Mouse (Mus musculus): ENCODE results near the gene Tmem11. TPM values are rescaled to one million over a fixed set of nuclear protein-coding genes. Genes with fewer than 3 reads are reported as not detected.
A peak's percentile ranks its signal among the peaks of the same experiment; 100 is the strongest.
"Not testable (repeated sequence)": the region's sequence is repeated elsewhere in the genome, so short reads cannot be mapped to it uniquely, and the experiment has no call there.

Gene Tmem11
- polyA plus RNA-seq, 1 experiment: 46.6 TPM

DNA sequence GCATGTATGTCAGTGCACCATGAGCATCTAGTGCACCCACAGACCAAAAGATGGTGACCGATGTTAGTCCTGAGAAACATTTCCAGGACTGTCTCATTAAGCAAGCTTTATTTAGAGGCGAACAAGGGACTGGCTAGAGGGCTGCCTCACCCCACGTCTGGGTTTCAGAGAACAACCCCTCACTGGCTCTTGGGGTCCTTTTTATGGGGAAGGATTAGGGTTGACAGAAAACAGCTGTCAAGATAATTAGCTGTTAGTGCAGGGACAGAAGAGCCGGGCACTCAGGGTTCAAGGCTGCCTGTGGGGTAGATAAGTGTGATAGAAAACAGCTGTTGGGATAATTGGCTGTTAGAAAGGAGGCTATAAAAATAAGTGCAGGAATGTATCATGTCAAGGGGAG lies 16.8 kb upstream of the Tmem11 start:
- no peaks in the 10 kb centered on the region for H3K4me1 ChIP-seq (ENCODE audit: control insufficient read depth, insufficient read depth, low read length)
- no peak overlapping the region for H3K4me3 ChIP-seq (ENCODE audit: low read depth, low read length)
- H3K27me3 ChIP-seq (ENCODE audit: control insufficient read depth, insufficient read depth, low read length, poor library complexity, severe bottlenecking): no peaks in the 10 kb centered on the region
- TF ChIP-seq POLR2A (IDR thresholded peaks at IDR 0.05; ENCODE audit: insufficient read depth, low read length) (no peak), CTCF (IDR thresholded peaks at IDR 0.05; ENCODE audit: low read depth, low read length) (no peak), EP300 (IDR thresholded peaks at IDR 0.05; ENCODE audit: insufficient read depth, low read depth, low read length) (no peak)
- H3K9me3 ChIP-seq (replicated peaks; ENCODE audit: control insufficient read depth, insufficient read depth, low read length, poor library complexity, severe bottlenecking): no peaks in the 10 kb centered on the region
- no peak overlapping the region for H3K9ac ChIP-seq (ENCODE audit: low read depth, poor library complexity, severe bottlenecking)
- no peaks in the 10 kb centered on the region for H3K36me3 ChIP-seq (ENCODE audit: control insufficient read depth, insufficient read depth, low read length, poor library complexity, severe bottlenecking)
- no peak overlapping the region for H3K27ac ChIP-seq (ENCODE audit: insufficient read depth, low read length)

GRCm38 (mm10) chr11:60890744-60891143 lies 11.7 kb upstream of the Tmem11 start:
- Histone ChIP-seq H3K4me1 (ENCODE audit: control insufficient read depth, insufficient read depth, low read length) (peaks cover 2% of the 10 kb centered on the region), H3K27ac (ENCODE audit: insufficient read depth, low read length) (no peak overlapping the region), H3K36me3 (ENCODE audit: control insufficient read depth, insufficient read depth, low read length, poor library complexity, severe bottlenecking) (no peaks in the 10 kb centered on the region), H3K9ac (ENCODE audit: low read depth, poor library complexity, severe bottlenecking) (no peak overlapping the region), H3K27me3 (ENCODE audit: control insufficient read depth, insufficient read depth, low read length, poor library complexity, severe bottlenecking) (no peaks in the 10 kb centered on the region), H3K4me3 (ENCODE audit: low read depth, low read length) (no peak overlapping the region), H3K9me3 (replicated peaks; ENCODE audit: control insufficient read depth, insufficient read depth, low read length, poor library complexity, severe bottlenecking) (no peaks in the 10 kb centered on the region)
- no peak for TF ChIP-seq CTCF (IDR thresholded peaks at IDR 0.05; ENCODE audit: low read depth, low read length)
- no peak for TF ChIP-seq POLR2A (IDR thresholded peaks at IDR 0.05; ENCODE audit: insufficient read depth, low read length)
- TF ChIP-seq EP300 (IDR thresholded peaks at IDR 0.05; ENCODE audit: insufficient read depth, low read depth, low read length): no peak

GRCm38 (mm10) chr11:60890286-60890685 lies 11.2 kb upstream of the Tmem11 start:
- Histone ChIP-seq H3K9me3 (replicated peaks; ENCODE audit: control insufficient read depth, insufficient read depth, low read length, poor library complexity, severe bottlenecking) (no peaks in the 10 kb centered on the region), H3K36me3 (ENCODE audit: control insufficient read depth, insufficient read depth, low read length, poor library complexity, severe bottlenecking) (no peaks in the 10 kb centered on the region), H3K27ac (ENCODE audit: insufficient read depth, low read length) (no peak overlapping the region), H3K9ac (ENCODE audit: low read depth, poor library complexity, severe bottlenecking) (no peak overlapping the region), H3K4me1 (ENCODE audit: control insufficient read depth, insufficient read depth, low read length) (peaks cover 2% of the 10 kb centered on the region), H3K4me3 (ENCODE audit: low read depth, low read length) (no peak overlapping the region), H3K27me3 (ENCODE audit: control insufficient read depth, insufficient read depth, low read length, poor library complexity, severe bottlenecking) (no peaks in the 10 kb centered on the region)
- TF ChIP-seq CTCF (IDR thresholded peaks at IDR 0.05; ENCODE audit: low read depth, low read length): no peak
- no peak for TF ChIP-seq EP300 (IDR thresholded peaks at IDR 0.05; ENCODE audit: insufficient read depth, low read depth, low read length)

GRCm38 (mm10) chr11:60889861-60890260 lies 10.8 kb upstream of the Tmem11 start:
- Histone ChIP-seq H3K36me3 (ENCODE audit: control insufficient read depth, insufficient read depth, low read length, poor library complexity, severe bottlenecking) (no peaks in the 10 kb centered on the region), H3K4me1 (ENCODE audit: control insufficient read depth, insufficient read depth, low read length) (peaks cover 2% of the 10 kb centered on the region), H3K9ac (ENCODE audit: low read depth, poor library complexity, severe bottlenecking) (no peak overlapping the region), H3K4me3 (ENCODE audit: low read depth, low read length) (no peak overlapping the region), H3K27ac (ENCODE audit: insufficient read depth, low read length) (no peak overlapping the region), H3K9me3 (replicated peaks; ENCODE audit: control insufficient read depth, insufficient read depth, low read length, poor library complexity, severe bottlenecking) (no peaks in the 10 kb centered on the region), H3K27me3 (ENCODE audit: control insufficient read depth, insufficient read depth, low read length, poor library complexity, severe bottlenecking) (no peaks in the 10 kb centered on the region)
- TF ChIP-seq CTCF (IDR thresholded peaks at IDR 0.05; ENCODE audit: low read depth, low read length) (no peak), POLR2A (IDR thresholded peaks at IDR 0.05; ENCODE audit: insufficient read depth, low read length) (no peak), EP300 (IDR thresholded peaks at IDR 0.05; ENCODE audit: insufficient read depth, low read depth, low read length) (no peak)

GRCm38 (mm10) chr11:60886986-60887385 lies 7.9 kb upstream of the Tmem11 start:
- not testable (repeated sequence) for H3K9me3 ChIP-seq (replicated peaks; ENCODE audit: control insufficient read depth, insufficient read depth, low read length, poor library complexity, severe bottlenecking); H3K27me3 ChIP-seq (ENCODE audit: control insufficient read depth, insufficient read depth, low read length, poor library complexity, severe bottlenecking); H3K4me1 ChIP-seq (ENCODE audit: control insufficient read depth, insufficient read depth, low read length); H3K4me3 ChIP-seq (ENCODE audit: low read depth, low read length); H3K36me3 ChIP-seq (ENCODE audit: control insufficient read depth, insufficient read depth, low read length, poor library complexity, severe bottlenecking); H3K9ac ChIP-seq (ENCODE audit: low read depth, poor library complexity, severe bottlenecking)
- peak overlapping the region; percentile 21; the same call in 1 of the 2 replicates for H3K27ac ChIP-seq (ENCODE audit: insufficient read depth, low read length)

DNA sequence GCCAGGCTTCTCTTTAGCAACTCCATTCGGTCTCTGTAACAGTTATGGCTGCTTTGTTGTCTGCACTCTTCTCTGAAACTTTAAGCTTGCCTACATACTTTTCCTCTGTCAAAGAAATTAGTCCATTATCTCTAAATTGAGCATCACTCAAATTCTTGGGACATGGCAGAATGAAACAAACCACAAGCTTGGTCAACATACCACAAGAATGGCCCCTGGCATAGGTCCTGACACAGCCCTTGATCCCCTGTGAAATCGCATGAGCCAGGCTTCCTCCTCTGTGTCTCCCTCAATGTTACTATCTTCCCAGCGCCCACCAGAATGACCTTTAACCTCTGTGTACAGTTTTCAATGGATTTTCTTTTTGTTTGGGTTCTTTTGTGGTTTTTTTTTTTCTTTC lies 3.3 kb upstream of the Tmem11 start:
- Histone ChIP-seq H3K27me3 (ENCODE audit: control insufficient read depth, insufficient read depth, low read length, poor library complexity, severe bottlenecking) (no peaks in the 10 kb centered on the region), H3K4me1 (ENCODE audit: control insufficient read depth, insufficient read depth, low read length) (no peaks in the 10 kb centered on the region), H3K9me3 (replicated peaks; ENCODE audit: control insufficient read depth, insufficient read depth, low read length, poor library complexity, severe bottlenecking) (no peaks in the 10 kb centered on the region), H3K4me3 (ENCODE audit: low read depth, low read length) (no peak overlapping the region), H3K27ac (ENCODE audit: insufficient read depth, low read length) (no peak overlapping the region), H3K36me3 (ENCODE audit: control insufficient read depth, insufficient read depth, low read length, poor library complexity, severe bottlenecking) (no peaks in the 10 kb centered on the region), H3K9ac (ENCODE audit: low read depth, poor library complexity, severe bottlenecking) (no peak overlapping the region)
- no peak for TF ChIP-seq EP300 (IDR thresholded peaks at IDR 0.05; ENCODE audit: insufficient read depth, low read depth, low read length)
- TF ChIP-seq POLR2A (IDR thresholded peaks at IDR 0.05; ENCODE audit: insufficient read depth, low read length): no peak
- TF ChIP-seq CTCF (IDR thresholded peaks at IDR 0.05; ENCODE audit: low read depth, low read length): no peak
